Mouse (Mus musculus) R1 (cell line): ENCODE measurements at regions not wholly inside any gene's neighbourhood (a gene's known extent, or its start where the extent isn't known, plus 50 kb on each side); places are given as distances from the start of the nearest gene placed in this dataset.

ENCODE experiments used
- DNase-seq: peaks from one replicate; pipeline ENCODE4 v3.0.0-alpha.2; 2018; ENCODE audit warnings: low read depth, low spot score

DNA sequence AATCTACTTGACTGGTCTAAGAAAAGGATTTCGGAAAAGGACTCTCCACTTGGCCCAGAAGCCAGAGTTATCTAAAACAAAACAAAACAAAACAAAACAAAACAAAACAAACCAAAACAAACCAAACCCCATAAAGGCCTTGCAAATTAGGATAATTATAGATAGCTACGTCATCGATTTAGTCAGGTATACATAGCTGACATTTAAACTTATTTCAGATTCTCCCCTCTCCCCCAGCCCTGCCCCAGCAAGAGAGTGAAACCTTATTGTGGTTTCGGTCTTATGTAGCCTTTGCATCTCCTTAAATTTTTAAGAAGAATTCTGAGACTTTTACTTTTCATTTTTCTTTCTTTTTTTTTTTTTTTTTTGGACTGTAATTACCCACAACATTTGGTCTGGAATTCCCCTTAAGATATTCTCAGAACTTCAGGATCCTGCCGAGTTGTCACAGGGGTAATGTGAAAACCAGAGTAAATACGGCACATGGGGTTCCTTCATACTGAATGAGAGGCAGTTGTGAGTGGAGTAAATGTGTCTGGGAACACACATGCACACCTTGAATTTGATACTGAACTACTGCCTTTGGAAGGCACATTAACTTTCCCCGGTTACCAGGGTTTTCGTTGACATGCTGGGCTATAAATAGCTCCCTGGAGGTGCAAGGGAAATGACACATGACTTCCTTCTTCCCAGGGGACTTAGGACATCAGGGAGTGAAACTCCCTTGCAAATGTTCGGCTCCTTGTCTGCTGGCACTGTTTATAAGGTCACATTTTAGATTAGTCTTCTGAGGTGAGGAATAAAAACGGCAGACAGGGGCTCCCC is 94.8 kb upstream of the Rap1b start:
- DNase-seq, result peak; percentile 21

GRCm38 (mm10) chr10:117941266-117941651 is 95.4 kb upstream of the Rap1b start:
- no peak for DNase-seq

DNA sequence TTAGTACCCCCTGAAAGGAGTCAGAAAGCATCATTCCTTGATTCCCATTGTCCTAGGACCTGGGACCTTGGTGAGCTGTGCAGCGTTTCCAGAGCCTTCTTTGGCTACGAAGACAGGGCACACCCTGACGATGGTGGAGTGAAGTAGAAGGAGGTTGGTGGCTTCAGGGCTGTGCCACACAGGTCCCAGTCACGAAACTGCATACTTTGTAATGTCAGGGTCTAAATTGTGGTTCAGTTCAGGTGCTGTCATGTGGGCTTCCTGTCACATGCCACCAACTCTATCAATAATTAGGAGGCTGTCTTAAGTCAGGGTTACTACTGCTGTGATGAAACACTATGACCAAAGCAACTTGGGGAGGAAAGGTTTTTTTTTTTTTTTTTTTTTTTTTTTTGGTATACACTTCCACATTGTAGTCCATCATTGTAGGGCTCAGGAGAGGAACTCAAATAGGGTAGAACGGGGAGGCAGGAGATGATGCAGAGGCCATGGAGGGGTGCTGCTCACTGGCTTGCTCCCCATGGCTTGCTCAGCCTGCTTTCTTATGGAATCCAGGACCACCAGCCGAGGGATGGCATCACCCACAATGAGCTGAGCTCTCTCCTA is 98.0 kb upstream of the Rap1b start:
- DNase-seq, result no peak

DNA sequence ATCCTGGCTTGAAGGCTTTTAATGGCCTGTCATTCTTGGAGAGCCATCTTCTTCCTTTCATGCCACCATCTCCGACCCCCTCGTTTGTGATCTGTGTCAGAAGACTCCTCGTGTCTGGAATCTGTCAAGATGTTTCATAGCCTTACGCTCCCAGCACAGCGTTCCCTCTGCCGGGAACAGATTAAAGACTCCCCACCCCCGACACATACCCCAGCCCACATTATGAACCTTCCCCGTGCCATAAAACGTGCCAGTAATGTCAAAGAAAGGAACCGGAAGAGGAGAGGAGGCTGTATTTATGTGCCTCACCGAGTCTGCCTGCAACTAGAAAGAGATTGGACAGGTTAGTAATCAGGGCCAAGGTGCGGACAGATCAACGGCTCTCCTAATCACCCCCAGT is 101.4 kb upstream of the Rap1b start:
- no peak for DNase-seq

GRCm38 (mm10) chr10:117947911-117948310 is 102.1 kb upstream of the Rap1b start:
- no peak for DNase-seq

GRCm38 (mm10) chr10:117952116-117953025 is 106.5 kb upstream of the Rap1b start:
- DNase-seq, result peak; percentile 93

- peak; percentile 96 for DNase-seq
These were observed 107.3 kb upstream of the Rap1b start for GRCm38 (mm10) chr10:117953026-117953711.

GRCm38 (mm10) chr10:117956174-117956950 is 110.5 kb upstream of the Rap1b start:
- DNase-seq, result peak; percentile 53

- DNase-seq, result no peak
These were observed 128.9 kb upstream of the Rap1b start for GRCm38 (mm10) chr10:117974706-117975105.

DNA sequence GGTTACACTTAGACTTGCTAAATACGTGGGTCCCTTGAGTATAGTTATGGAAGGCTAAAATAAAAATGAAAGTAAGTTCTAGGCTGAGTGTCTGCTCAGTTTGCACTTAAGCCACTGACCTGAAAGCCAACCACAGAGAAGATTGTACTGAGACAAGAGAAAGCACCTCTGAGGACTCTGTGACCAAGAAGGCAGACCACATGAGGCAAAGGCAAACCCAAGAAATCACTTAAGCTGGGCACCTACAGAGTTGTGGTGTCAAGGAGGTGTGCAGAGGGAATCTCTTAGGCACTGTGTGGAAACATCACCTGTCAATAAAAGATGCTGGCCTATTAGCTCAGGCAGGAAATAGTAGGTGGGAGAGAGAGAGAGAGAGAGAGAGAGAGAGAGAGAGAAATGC is 129.6 kb upstream of the Rap1b start:
- DNase-seq, result no peak

DNA sequence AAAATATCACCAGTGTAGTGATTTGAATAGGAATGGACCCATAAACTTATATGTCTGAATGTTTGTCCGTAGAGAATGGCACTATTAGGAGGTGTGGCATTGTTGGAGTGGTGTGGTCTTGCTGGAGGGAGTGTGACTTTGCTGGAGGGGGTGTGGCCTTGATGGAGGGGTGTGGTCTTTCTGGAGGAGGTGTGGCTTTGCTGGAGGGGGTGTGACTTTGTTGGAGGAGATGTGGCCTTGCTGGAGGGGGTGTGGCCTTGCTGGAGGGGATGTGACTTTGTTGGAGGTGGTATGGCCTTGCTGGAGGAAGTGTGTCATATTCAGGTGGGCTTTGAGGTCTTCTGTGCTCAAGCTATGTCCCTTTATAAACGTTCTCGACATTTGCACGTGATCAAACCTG is 133.3 kb upstream of the Rap1b start:
- peak; percentile 87 for DNase-seq

- DNase-seq, result no peak
These were observed 136.9 kb upstream of the Rap1b start for GRCm38 (mm10) chr10:117982611-117983210.

DNA sequence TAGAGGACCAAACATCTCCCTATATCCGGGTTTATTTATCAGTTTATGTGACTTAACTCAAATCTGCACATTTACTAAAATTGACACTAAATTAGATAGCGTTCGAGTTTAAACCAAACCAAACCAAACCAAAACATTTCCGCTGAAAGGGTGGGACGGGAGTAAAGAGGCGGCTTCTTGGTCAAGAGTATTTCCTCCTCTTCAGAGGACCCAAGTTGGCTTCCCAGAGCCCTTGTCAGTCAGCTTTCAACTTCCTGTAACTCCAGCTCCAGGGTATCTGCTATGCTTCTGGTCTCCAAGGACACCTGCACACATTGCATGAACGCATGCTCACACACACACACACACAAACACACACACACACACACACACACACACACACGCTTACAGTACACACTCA is 137.4 kb upstream of the Rap1b start:
- DNase-seq, result no peak

DNA sequence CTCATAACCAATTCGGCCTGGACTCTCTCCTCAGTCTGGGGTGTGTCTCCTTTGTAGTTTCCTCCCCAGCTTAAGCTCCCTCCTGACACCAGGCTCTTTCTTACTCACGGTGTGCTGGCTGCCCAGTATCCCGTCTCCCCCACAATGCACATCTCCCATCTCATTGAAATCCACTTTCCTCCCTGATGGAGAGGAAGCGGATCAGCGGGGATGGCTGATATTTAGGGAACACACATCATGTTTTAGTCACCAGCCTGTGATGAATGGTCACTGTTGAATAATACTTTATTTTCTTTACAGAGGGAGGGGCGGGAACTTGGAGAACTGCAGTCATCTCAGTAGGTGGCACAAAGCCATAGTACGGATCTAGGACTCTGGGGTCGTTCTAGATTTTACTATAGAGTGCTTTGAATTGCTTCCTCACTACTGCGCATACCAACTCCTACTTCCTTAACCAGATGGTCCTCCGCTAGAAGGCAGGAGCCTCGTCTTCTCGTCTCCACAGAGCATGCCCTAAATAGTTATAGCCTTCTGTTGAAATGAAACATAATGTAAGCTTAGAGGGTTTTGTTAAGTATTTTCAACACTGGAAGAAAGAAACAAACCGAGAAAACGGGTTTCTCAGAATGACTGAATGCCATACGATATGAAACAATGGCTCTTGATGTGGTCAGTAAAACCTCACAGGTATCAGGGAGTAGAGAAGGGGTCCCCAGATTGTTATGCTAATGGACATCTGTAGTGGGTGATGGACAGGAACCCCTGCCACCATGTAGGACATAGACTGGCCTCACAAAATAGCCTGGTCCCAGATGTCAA is 139.2 kb upstream of the Rap1b start:
- no peak for DNase-seq

GRCm38 (mm10) chr10:117987620-117988019 is 141.8 kb upstream of the Rap1b start:
- DNase-seq, result no peak

GRCm38 (mm10) chr10:117988076-117988475 is 142.2 kb upstream of the Rap1b start:
- no peak for DNase-seq

- DNase-seq, result no peak
These were observed 145.3 kb upstream of the Rap1b start for GRCm38 (mm10) chr10:117991176-117991575.

DNA sequence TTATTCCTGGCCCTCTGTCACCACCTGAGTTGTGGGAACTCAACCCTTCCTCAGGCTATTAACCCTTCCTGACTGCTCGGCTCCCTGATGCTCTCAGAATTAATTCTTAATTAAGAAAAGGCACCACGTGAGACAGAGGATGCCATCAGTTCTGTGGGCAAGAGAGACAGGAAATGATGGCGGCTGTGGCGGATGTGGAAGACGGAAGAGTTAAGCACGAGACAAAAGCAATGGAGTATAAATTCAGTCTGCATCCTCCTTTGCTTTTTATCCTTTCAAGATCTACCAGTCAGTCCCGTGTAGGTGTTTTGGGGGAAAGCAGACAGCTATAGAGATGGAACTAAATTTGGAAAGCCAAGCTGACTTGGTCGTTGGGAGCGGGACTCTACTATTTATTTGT is 146.5 kb upstream of the Rap1b start:
- no peak for DNase-seq

DNA sequence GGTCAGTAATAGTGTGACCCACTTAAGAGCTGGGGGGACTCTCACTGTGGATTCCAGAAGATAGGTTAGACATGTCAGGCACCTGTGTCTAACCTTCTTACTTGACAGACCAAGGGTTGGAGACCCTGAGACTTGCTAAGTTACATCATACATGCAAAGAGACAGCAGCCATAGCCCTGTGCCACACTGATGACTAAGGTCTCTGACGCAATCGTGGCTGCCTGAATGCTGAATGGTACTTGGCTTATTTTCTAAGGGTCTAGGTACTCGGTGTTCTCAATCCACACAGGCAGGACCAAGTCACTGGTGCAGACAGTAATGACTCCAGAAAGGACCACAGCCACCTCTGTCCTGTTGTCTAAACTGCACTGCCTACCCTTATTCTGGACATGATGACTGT is 147.8 kb upstream of the Mdm1 start:
- DNase-seq, result no peak

DNA sequence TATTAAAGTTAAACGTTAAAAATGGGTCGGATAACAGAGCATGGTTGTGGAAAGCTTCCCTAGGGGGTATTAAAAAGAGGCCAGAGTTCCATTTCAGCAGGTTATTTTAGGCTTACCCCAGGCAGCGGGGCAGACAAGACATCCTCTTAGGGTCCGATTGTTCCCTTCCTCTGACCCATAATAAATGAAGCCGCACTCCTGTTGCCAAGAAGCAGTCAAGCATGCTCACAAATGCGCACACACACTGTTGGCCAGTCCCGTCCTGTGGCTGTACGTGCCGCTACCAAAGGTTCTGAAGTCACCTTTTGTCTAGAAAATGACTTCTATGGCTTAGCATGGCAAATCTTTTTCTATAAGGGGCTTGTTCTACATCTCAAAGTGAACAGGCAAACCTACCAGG is 146.8 kb upstream of the Mdm1 start:
- DNase-seq, result no peak
